Mouse (Mus musculus) MEL (cell line): ENCODE data around the gene Rftn2. TPM values are rescaled to one million over a fixed set of nuclear protein-coding genes. Genes with fewer than 3 reads are reported as not detected.

ENCODE experiments used
- DNase-seq: peaks from one replicate; pipeline ENCODE4 v3.0.0; 2011; ENCODE audit warnings: low read depth, low spot score
- H3K27ac ChIP-seq: 2 replicates; pipeline ENCODE4 v1.5.1; 2012; ENCODE audit warnings: low read depth, mild to moderate bottlenecking, control low read depth, low read length, moderate library complexity; ENCODE audit not compliant: control insufficient read depth
- H3K27me3 ChIP-seq, 2 experiments: fragments of 150-350 bp in 1 of 2; sonication (generic) in 1 of 2; 2 replicates each; pipeline ENCODE4 v1.6.1; 2012; ENCODE audit warnings: low read length in 2 of 2, mild to moderate bottlenecking in 2 of 2, improper control_type of control experiment in 1 of 2, moderate library complexity in 1 of 2; ENCODE audit not compliant: insufficient read depth in 2 of 2, control insufficient read depth in 1 of 2
- H3K36me3 ChIP-seq, 2 experiments: 2 replicates each; pipeline ENCODE4 v1.6.1; 2012 to 2014; ENCODE audit warnings: low read length in 2 of 2, improper control_type of control experiment in 1 of 2, inconsistent platforms in 1 of 2, mild to moderate bottlenecking in 1 of 2; ENCODE audit not compliant: insufficient read depth in 2 of 2, control insufficient read depth in 1 of 2
- H3K4me1 ChIP-seq, 2 experiments: fragments of 150-350 bp in 1 of 2; sonication (generic) in 1 of 2; 2 replicates each; pipeline ENCODE4 v1.6.1; 2012; ENCODE audit warnings: low read length in 2 of 2, improper control_type of control experiment in 1 of 2, mild to moderate bottlenecking in 1 of 2; ENCODE audit not compliant: insufficient read depth in 2 of 2, control insufficient read depth in 1 of 2
- H3K4me3 ChIP-seq, 2 experiments: fragments of 150-350 bp in 1 of 2; sonication (generic) in 1 of 2; 2 replicates each; pipeline ENCODE4 v1.5.1; 2012; ENCODE audit warnings: low read depth in 2 of 2, low read length in 2 of 2, mild to moderate bottlenecking in 2 of 2, moderate library complexity in 2 of 2, control low read depth in 1 of 2, improper control_type of control experiment in 1 of 2; ENCODE audit not compliant: control insufficient read depth in 1 of 2, insufficient read depth in 1 of 2
- H3K79me2 ChIP-seq: 2 replicates; pipeline ENCODE4 v1.6.1; 2012; ENCODE audit warnings: mild to moderate bottlenecking, low read length, moderate library complexity; ENCODE audit not compliant: control insufficient read depth, poor library complexity, insufficient read depth
- H3K9ac ChIP-seq: 2 replicates; pipeline ENCODE4 v1.6.1; 2012; ENCODE audit warnings: low read depth, mild to moderate bottlenecking, control low read depth, low read length, moderate library complexity; ENCODE audit not compliant: control insufficient read depth, poor library complexity, severe bottlenecking
- H3K9me3 ChIP-seq: fragments of 150-350 bp; sonication (generic); replicated peaks from 2 replicates; pipeline ENCODE4 v1.6.1; 2012; ENCODE audit warnings: mild to moderate bottlenecking, low read length, improper control_type of control experiment, moderate library complexity; ENCODE audit not compliant: insufficient read depth
- CHD1 ChIP-seq: IDR thresholded peaks from 2 replicates; pipeline ENCODE4 v1.6.1; 2012; ENCODE audit warnings: low read depth, mild to moderate bottlenecking, inconsistent platforms, low read length, improper control_type of control experiment
- CHD2 ChIP-seq: IDR thresholded peaks from 2 replicates; pipeline ENCODE4 v1.6.1; 2011; ENCODE audit warnings: low read length, improper control_type of control experiment
- CTCF ChIP-seq, 3 experiments: IDR thresholded peaks in 2 of 3; conservative IDR thresholded peaks in 1 of 3; 2 replicates each; pipeline ENCODE4 v1.5.1; 2011 to 2012; ENCODE audit warnings: low read length in 3 of 3, low read depth in 2 of 3, mild to moderate bottlenecking in 2 of 3, improper control_type of control experiment in 1 of 3, inconsistent platforms in 1 of 3, mixed read lengths in 1 of 3, moderate library complexity in 1 of 3; ENCODE audit not compliant: control insufficient read depth in 1 of 3, insufficient read depth in 1 of 3, poor library complexity in 1 of 3, severe bottlenecking in 1 of 3
- ELF1 ChIP-seq: IDR thresholded peaks from 2 replicates; pipeline ENCODE4 v1.6.1; 2014; ENCODE audit warnings: low read depth, mild to moderate bottlenecking, inconsistent platforms, low read length, improper control_type of control experiment, moderate library complexity
- ETS1 ChIP-seq: IDR thresholded peaks from 2 replicates; pipeline ENCODE4 v1.6.1; 2012; ENCODE audit warnings: low read depth, mild to moderate bottlenecking, inconsistent platforms, low read length, improper control_type of control experiment, moderate library complexity
- GATA1 ChIP-seq: IDR thresholded peaks from 2 replicates; pipeline ENCODE4 v1.6.1; 2011; ENCODE audit warnings: low read depth, low read length, improper control_type of control experiment
- KAT2A ChIP-seq: conservative IDR thresholded peaks from 2 replicates; pipeline ENCODE4 v1.6.1; 2012; ENCODE audit warnings: low read depth, low read length, improper control_type of control experiment, inconsistent platforms
- MAX ChIP-seq: IDR thresholded peaks from 2 replicates; pipeline ENCODE4 v1.6.1; 2011; ENCODE audit warnings: low read length, improper control_type of control experiment
- MXI1 ChIP-seq: IDR thresholded peaks from 2 replicates; pipeline ENCODE4 v1.6.1; 2011; ENCODE audit warnings: mild to moderate bottlenecking, low read depth, low read length, improper control_type of control experiment
- MYC ChIP-seq: IDR thresholded peaks from 2 replicates; pipeline ENCODE4 v1.6.1; 2011; ENCODE audit warnings: low read depth, mild to moderate bottlenecking, low read length, improper control_type of control experiment, moderate library complexity
- NELFE ChIP-seq: IDR thresholded peaks from 2 replicates; pipeline ENCODE4 v1.6.1; 2011; ENCODE audit warnings: low read depth, low read length, improper control_type of control experiment
- NRF1 ChIP-seq: IDR thresholded peaks from 2 replicates; pipeline ENCODE4 v1.6.1; 2014; ENCODE audit warnings: low read depth, mild to moderate bottlenecking, inconsistent platforms, low read length, improper control_type of control experiment, moderate library complexity; ENCODE audit not compliant: poor library complexity, insufficient read depth, severe bottlenecking
- RAD21 ChIP-seq: IDR thresholded peaks from 2 replicates; pipeline ENCODE4 v1.6.1; 2011; ENCODE audit warnings: mild to moderate bottlenecking, low read depth, low read length, improper control_type of control experiment
- SIN3A ChIP-seq: IDR thresholded peaks from 2 replicates; pipeline ENCODE4 v1.6.1; 2012; ENCODE audit warnings: low read length, improper control_type of control experiment, inconsistent platforms
- SMC3 ChIP-seq: IDR thresholded peaks from 2 replicates; pipeline ENCODE4 v1.6.1; 2011; ENCODE audit warnings: low read depth, low read length, improper control_type of control experiment
- TAL1 ChIP-seq: IDR thresholded peaks from 2 replicates; pipeline ENCODE4 v1.6.1; 2012; ENCODE audit warnings: mild to moderate bottlenecking, inconsistent platforms, low read length, moderate library complexity, mixed read lengths
- TBP ChIP-seq: IDR thresholded peaks from 2 replicates; pipeline ENCODE4 v1.8.0; 2011; ENCODE audit warnings: low read depth, low read length, improper control_type of control experiment
- UBTF ChIP-seq: IDR thresholded peaks from 2 replicates; pipeline ENCODE4 v1.6.1; 2012; ENCODE audit warnings: low read depth, mild to moderate bottlenecking, inconsistent platforms, low read length, improper control_type of control experiment, moderate library complexity, borderline replicate concordance; ENCODE audit not compliant: insufficient read depth
- USF2 ChIP-seq, 2 experiments: IDR thresholded peaks; 2 replicates each; pipeline ENCODE4 v1.6.1; 2011 to 2012; ENCODE audit warnings: improper control_type of control experiment in 2 of 2, low read length in 2 of 2, borderline replicate concordance in 1 of 2, inconsistent platforms in 1 of 2, low read depth in 1 of 2, mild to moderate bottlenecking in 1 of 2; ENCODE audit not compliant: insufficient read depth in 1 of 2
- ZMIZ1 ChIP-seq: IDR thresholded peaks from 2 replicates; pipeline ENCODE4 v1.6.1; 2012; ENCODE audit warnings: low read depth, mild to moderate bottlenecking, inconsistent platforms, low read length, improper control_type of control experiment, moderate library complexity
- ZNF384 ChIP-seq: IDR thresholded peaks from 2 replicates; pipeline ENCODE4 v1.6.1; 2012; ENCODE audit warnings: low read depth, mild to moderate bottlenecking, inconsistent platforms, low read length, improper control_type of control experiment
- polyA plus RNA-seq, 2 experiments: library from polyadenylated mRNA; stranded (reverse) in 1 of 2; unstranded in 1 of 2; fragments of >175 nt in 1 of 2; fragments of >200 nt in 1 of 2; gene quantifications; 2 replicates each; pipeline versions ENCODE4 v1.2.1 to v1.2.4; 2012; ENCODE audit warnings: low replicate concordance in 2 of 2, low read depth in 1 of 2; ENCODE audit not compliant: insufficient read length in 2 of 2, insufficient read depth in 1 of 2, missing spikeins in 1 of 2
- total RNA-seq: library from RNA; depleted of rRNA; stranded (reverse); fragments of 300-350 nt; gene quantifications from 2 replicates; pipeline ENCODE4 v1.2.3, GENCODE M21; 2012; rRNA removed

The Rftn2 gene
- total and polyA plus RNA-seq, 3 experiments, result 0.01 TPM; not detected in 2

- H3K9me3 ChIP-seq, result no peaks in the 10 kb centered on the region
- no peak for TF ChIP-seq NELFE
- TF ChIP-seq UBTF, result no peak
- no peak for TF ChIP-seq RAD21
- TF ChIP-seq MXI1, result no peak
- no peak for TF ChIP-seq NRF1
- no peak for TF ChIP-seq CTCF (IDR thresholded peaks at IDR 0.05 in 2 of 3, conservative IDR thresholded peaks at IDR 0.05 in 1 of 3; ENCODE audit: control insufficient read depth in 1 of 3, insufficient read depth in 1 of 3, low read depth in 2 of 3, low read length in 3 of 3, poor library complexity in 1 of 3, severe bottlenecking in 1 of 3)
- TF ChIP-seq MAX, result no peak
- H3K36me3 ChIP-seq, result no peaks in the 10 kb centered on the region
- H3K27me3 ChIP-seq, result no peaks in the 10 kb centered on the region
- no peak overlapping the region for H3K9ac ChIP-seq
- H3K4me3 ChIP-seq, result no peak overlapping the region
- H3K79me2 ChIP-seq, result no peaks in the 10 kb centered on the region
- DNase-seq, result no peak
- H3K4me1 ChIP-seq, result no peaks in the 10 kb centered on the region
- no peak overlapping the region for H3K27ac ChIP-seq
Observed at GRCm38 (mm10) chr1:55123561-55123960, 103.0 kb downstream of the Rftn2 start.

GRCm38 (mm10) chr1:55123046-55123445, 103.5 kb downstream of the Rftn2 start:
- Histone ChIP-seq H3K27me3 (no peaks in the 10 kb centered on the region), H3K4me1 (no peaks in the 10 kb centered on the region)
- no peak for TF ChIP-seq MYC
- TF ChIP-seq CHD1, result no peak
- no peak for TF ChIP-seq GATA1
- no peak for TF ChIP-seq TAL1
- TF ChIP-seq NELFE, result no peak
- no peak for TF ChIP-seq KAT2A
- TF ChIP-seq SMC3, result no peak
- no peak for TF ChIP-seq ETS1
- no peak for TF ChIP-seq USF2 (IDR thresholded peaks at IDR 0.05; ENCODE audit: borderline replicate concordance in 1 of 2, insufficient read depth in 1 of 2, low read depth in 1 of 2, low read length in 2 of 2)
- no peak for TF ChIP-seq ZNF384
- TF ChIP-seq SIN3A, result no peak
- TF ChIP-seq CHD2, result no peak
- TF ChIP-seq TBP, result no peak
- no peak for TF ChIP-seq ELF1
- no peak for TF ChIP-seq ZMIZ1

More at GRCm38 (mm10) chr1:55123046-55123445, 103.5 kb downstream of the Rftn2 start:
- H3K27ac ChIP-seq, result no peak overlapping the region
- no peaks in the 10 kb centered on the region for H3K36me3 ChIP-seq
- H3K9ac ChIP-seq, result no peak overlapping the region
- no peak overlapping the region for H3K4me3 ChIP-seq
- no peaks in the 10 kb centered on the region for H3K9me3 ChIP-seq
- no peak for DNase-seq
- H3K79me2 ChIP-seq, result no peaks in the 10 kb centered on the region

Other genes starting within 250 kb of the Rftn2 start
- gene Sf3b1, start 199.3 kb downstream of the Rftn2 start, total RNA-seq, result 118 and 135 TPM in 2 replicates
- 100 to 1,000 TPM; 111 to 167 TPM for gene Sf3b1, start 199.3 kb downstream of the Rftn2 start, polyA plus RNA-seq
- gene Coq10b, start 174.0 kb downstream of the Rftn2 start, total RNA-seq, result 9.0 and 13.4 TPM in 2 replicates
- 10 to 100 TPM in 1 of 2 experiments, 1 to 10 TPM in 1; 9.8 to 84.6 TPM for gene Coq10b, start 174.0 kb downstream of the Rftn2 start, polyA plus RNA-seq
- 883 and 942 TPM in 2 replicates for gene Hspe1, start 138.7 kb downstream of the Rftn2 start, total RNA-seq
- gene Hspe1, start 138.7 kb downstream of the Rftn2 start, polyA plus RNA-seq, result 100 to 1,000 TPM in 1 of 2 experiments, not detected in 1; 752 TPM
- gene Hspd1, start 138.5 kb downstream of the Rftn2 start, total RNA-seq, result 775 and 808 TPM in 2 replicates
- gene Hspd1, start 138.5 kb downstream of the Rftn2 start, polyA plus RNA-seq, result 100 to 1,000 TPM; 306 to 885 TPM
- gene Mob4, start 95.6 kb downstream of the Rftn2 start, total RNA-seq, result 20.7 and 22.0 TPM in 2 replicates
- 10 to 100 TPM; 26.6 to 62.1 TPM for gene Mob4, start 95.6 kb downstream of the Rftn2 start, polyA plus RNA-seq
- 6.6 and 7.6 TPM in 2 replicates for gene Mars2, start 10.4 kb upstream of the Rftn2 start, total RNA-seq
- gene Mars2, start 10.4 kb upstream of the Rftn2 start, polyA plus RNA-seq, result 10 to 100 TPM in 1 of 2 experiments, 1 to 10 TPM in 1; 6.0 to 12.8 TPM
- not detected in 2 replicates for gene Boll, start 136.7 kb upstream of the Rftn2 start, total RNA-seq
- gene Boll, start 136.7 kb upstream of the Rftn2 start, polyA plus RNA-seq, result not detected
- not detected in 2 replicates for gene Plcl1, start 179.1 kb upstream of the Rftn2 start, total RNA-seq
- not detected for gene Plcl1, start 179.1 kb upstream of the Rftn2 start, polyA plus RNA-seq